Mouse (Mus musculus) liver, postnatal 0 days (tissue): ENCODE results near the gene Pptc7.

Experiments used
- CTCF ChIP-seq: sonication (generic); IDR thresholded peaks from 2 replicates; pipeline ENCODE4 v1.5.1; 2016; ENCODE audit warnings: antibody characterized with exemption, low read depth
- EP300 ChIP-seq: IDR thresholded peaks from 2 replicates; pipeline ENCODE4 v1.6.1; 2016; ENCODE audit warnings: antibody characterized with exemption, low read depth, mild to moderate bottlenecking

GRCm38 (mm10) chr5:122300071-122300518 is 15.9 kb downstream of the Pptc7 start:
- TF ChIP-seq CTCF: no peak
- TF ChIP-seq EP300: no peak
